Mouse (Mus musculus): ENCODE data around the gene Prox2.

The Prox2 gene

DNA sequence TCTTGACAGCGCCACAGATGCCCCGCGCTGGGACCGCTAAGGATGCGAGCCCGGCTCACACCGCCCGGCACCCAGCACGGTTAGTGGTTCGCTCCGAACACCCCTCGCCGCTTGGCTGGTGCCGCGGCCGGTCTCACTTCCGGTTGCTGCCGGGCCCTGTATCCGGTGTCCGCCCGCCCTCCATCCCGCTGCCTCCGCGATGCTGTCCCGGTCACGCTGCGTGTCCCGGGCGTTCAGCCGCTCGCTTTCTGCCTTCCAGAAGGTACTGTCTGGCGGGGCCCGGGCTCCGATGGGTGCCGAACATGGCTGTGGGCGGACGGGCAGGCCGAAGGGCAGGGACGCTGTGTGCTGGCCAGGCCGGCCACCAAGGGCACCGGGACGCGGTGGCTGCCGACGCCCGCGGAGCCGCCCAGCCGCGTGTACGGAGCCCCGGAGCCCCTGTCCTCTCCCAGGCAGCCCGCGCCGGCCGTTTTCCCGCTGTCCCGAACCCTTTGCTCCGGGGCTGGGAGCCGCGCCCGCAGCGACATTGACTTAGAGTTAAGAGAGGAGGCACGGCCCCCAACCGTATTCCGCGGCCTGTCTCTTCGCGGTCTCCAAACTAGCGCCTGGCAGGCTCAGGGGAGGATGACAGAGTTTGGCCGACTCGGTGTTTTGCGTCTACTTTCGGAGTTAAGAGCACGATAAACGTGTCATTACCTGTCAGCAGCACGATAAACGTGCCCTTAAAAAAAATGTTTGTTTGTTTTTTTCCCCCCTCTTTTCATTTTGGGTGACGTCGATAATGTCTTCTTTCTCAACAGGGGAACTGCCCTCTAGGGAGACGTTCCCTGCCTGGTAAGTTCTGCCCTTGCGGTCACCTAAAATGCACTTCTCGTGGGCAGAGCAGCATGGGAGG lies at the start of gene Prox2, which contains the start of gene Dlst:
Gene Prox2 (minus strand): TSS at position 62 of the 895 bp plus-strand sequence.
Gene Dlst (plus strand): TSS at position 136 of the 895 bp plus-strand sequence.
- DNase-seq: peak; percentile 88

DNA sequence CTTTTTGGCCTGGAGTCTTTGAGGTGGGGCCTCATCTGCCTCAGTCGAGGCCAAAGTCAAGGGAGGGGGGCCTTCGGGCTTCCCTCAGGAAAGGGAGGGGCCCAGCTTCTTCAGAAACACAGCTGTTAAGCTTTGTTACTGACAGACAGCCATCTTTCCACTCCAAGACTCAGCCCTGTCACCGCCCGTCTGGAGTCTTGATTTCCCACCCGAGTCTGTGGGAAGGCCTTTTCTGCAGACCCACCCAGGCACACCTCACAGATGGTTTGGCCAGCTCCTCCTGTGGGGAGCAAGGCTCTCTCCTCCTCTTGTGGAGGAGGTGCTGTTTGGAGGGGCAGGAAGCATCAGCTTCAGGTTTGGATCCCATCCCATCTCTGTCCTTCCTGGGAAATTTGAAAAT lies 49.0 kb upstream of the Prox2 start:
- DNase-seq: no peak

DNA sequence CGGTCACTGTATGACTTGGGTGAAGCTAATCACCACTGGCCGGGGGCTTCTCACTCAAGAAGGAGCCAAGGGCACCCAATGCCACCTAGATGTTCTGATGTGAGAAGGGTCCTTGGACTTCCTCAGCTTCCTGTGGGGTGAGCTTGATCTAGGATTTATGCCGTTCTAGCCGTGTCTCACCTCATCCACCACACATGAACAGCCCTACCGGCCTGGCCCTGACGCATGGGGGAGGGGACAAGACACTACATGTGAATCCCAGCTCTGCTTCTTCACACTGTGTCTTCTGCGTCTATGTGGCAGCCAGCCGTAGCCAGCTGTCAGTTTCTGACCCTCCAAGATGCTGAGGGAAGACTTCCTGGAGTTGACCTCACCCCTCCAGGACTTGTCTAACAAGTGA lies 48.2 kb upstream of the Prox2 start:
- no peak for DNase-seq

DNA sequence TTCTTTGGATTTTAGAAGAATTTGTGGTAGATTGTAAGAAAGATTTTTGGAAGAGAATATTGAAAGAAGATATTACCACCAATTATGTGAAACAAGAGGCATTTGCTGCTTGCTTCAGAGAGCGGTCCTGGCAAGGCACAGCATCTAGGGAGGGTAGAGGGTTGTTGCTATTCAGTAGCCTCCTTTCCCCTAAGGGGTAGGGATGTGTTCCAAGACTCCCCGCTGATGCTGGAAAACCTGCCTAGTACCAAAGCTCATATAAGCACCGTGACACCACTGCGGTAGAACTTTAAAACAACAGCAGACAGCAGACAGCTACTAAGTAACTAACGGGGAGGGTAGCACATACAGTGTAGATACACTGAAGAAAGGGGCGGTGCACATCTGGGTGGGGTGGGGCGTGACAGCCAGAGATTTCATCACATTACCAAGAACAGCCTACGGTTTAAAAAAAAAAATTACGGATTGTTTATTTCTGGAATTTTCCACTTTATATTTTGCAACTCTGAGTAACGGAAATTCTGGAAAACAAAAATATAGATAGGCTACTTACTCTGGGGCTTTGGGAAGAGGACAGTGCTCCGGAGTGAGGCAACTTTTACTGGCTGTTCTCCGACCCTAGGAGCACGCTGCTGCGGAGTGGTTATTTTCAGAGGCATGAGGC lies 47.4 kb upstream of the Prox2 start:
- no peak for DNase-seq

DNA sequence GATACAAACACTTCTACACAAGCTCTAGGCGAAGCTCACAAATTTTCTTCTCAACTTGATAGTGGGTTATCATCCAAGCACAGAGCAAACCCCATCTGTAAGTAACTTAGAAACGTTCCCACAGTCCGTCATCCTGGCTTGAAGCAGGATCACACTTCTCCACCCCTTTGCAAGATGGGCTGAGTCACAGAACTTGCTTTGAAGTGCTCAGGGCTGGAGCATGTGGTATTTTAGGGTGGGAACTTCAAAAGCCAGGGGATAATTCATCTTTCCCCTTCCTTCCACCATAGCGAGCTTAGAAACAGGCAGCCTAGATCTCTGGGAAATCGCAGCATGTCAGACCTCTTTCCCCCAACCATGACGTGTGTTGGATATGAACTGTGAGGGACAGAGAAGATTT lies 45.8 kb upstream of the Prox2 start:
- DNase-seq: no peak

DNA sequence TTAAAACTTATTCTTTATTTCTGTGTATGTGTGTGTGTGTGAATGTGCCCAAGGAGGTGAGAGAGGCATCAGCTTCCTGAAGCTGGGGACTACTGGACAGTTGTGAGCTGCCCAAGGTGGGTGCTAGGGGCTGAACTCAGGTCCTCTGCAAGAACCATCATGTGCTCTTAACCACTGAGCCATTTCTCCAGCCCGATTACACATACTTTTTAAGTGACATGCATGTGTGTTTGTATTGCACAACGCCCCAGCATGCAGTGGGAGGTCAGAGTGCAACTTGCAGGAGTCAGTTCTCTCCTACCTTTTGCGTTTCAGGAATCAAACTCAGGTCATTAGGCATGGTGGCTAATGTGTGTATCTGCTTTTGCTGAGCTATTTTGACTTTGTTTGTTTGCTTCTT lies 42.5 kb upstream of the Prox2 start:
- no peak for DNase-seq

DNA sequence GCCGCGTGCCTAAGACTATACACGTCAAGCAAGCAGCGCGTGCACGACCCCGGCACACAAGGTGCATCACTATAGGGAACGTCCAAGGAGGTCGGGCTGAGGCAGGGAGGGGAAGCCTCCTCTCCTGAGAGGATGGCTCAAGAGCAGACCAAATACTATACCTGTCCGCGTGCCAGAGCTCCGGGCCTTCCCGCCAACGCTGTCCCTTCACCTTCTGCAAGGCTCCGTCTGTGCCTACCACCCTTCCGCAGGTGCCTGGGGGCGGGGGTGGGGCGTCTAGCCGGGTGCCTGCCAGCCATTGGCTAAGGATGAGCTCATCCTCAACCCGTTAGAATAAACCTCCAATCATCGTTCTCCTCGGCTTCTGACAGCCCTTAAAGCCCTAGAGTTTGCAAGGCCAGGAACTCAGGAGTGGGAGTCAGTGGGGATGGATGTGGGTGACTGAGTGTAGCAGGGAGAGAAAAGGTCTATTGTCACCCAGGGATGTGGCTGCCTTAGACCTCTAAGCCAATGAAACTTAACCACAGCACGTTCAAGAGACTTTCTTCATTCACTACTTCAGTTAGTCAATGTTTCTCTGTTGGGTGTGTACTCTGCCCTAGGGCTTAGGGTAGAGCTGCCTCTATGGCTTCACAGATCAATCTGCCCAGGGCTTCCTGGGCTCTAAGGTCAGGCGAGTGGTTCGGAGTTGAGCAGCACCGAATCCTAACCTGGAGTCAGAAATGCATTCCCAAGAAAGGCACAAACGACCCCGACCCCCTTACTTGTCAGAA lies 40.6 kb upstream of the Prox2 start, which contains the start of gene Rps6kl1:
Gene Rps6kl1 (minus strand): TSS at position 263 of the 773 bp plus-strand sequence.
- DNase-seq: peak; percentile 93

DNA sequence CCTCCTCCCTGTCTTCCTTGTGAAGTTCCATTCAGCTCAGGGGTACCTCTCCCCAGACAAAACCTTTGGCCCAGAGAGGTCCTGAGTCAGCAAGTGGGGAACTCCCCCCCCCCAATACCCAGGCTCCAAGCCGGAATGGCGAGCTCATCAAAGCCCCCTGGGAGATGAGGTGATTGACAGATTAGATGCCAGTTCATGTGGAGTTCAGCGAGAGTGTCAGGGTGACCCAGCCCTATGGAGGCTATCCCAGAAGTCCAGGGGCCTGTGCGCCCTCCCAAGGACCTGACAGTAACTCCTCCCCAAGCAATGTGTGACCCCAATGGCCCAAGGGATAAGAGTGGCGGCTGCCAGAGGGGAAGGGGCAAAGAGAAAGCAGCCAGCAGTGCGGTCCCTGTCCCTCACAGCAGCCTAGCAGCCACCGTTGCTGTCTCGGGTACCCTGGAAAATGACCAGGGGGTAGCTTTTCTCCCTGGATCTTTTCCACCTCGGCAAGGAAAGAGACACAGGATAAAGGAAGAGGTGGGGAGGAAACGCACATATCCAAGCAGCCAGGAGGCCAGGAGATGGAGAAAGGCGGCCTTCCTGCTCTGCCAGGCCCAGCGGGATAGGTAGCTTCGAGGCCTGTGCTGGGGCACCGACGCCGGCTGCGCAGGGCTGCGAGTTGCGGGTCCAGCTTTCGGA lies 39.9 kb upstream of the Prox2 start:
- DNase-seq: no peak

DNA sequence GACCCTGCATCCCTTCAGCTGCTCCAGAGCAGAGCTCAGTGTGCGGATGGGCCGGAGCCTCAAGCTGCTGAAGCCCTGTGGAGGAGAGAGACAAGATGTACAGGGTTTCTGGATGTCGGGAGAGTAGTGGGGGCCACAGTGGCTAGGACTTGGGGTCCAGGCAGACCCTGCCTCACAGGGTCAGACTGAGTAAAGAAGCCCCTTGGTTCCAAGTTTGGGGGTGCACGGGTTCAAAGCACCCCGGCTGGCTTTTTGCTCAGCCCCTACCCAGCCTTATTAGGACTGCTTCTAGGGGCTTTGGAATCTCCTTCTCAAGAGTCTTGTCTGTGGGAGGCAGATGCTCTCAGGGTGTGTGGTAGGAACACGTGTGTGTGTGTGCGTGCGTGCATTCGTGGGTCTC lies 36.3 kb upstream of the Prox2 start:
- no peak for DNase-seq

DNA sequence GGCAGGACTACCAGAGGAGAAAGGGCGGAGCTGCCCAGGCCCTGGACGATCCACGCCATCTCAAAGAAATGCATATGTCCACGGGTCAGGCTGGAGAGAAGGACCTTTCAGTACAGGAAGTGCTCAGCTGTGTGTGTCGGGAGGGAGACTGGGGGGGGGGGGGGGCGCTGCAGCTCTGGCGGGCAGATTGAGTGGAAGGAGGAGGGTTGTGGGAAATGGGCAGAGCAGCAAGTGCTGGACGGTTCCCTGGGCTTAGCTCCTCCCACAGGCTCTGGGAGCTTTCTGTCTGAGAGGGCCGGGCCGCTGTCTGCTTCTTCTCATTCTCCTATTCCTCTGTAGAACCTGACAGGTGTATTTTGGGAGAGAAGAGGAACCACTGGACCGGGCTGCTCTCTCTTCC lies 35.8 kb upstream of the Prox2 start:
- DNase-seq: no peak

DNA sequence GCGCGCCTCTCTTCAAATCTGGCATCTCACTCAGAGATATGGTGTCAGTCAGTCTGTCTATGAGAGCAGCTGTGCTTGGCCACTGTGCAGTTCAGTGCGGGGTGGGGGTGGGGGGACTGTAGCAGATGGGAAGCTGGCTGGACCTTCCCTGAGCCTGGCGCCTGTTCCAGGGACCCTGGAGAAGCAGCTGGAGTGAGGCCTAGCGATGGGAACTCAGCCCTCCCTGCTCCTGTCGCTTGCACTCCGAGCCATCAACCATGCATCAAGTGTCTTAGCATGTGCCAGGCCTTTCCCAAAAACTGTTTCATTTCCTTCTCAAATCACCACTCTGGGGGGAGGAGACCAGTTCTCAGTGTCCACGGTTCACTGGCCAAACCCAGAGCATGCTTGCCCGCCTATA lies 35.1 kb upstream of the Prox2 start:
- DNase-seq: no peak

DNA sequence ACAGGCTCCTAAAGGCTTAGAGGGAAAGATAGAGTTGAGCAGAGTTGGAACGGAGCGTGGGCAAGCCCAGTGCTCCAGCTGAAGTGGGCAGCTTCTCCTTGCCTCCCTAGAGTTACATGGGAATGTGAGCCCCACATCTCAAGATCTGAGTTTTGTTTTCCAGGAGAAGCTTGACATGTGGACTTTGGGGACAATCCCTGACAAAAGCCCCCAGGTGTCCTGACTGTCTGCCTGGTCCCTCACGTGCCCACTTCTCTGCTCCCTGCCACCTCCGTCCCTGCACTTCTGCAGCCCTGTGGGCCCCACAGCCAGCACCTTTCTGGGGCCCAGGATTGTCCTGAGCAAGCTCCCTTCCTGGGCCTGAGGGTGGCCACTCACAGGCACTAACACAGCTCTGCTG lies 34.3 kb upstream of the Prox2 start:
- DNase-seq: no peak

DNA sequence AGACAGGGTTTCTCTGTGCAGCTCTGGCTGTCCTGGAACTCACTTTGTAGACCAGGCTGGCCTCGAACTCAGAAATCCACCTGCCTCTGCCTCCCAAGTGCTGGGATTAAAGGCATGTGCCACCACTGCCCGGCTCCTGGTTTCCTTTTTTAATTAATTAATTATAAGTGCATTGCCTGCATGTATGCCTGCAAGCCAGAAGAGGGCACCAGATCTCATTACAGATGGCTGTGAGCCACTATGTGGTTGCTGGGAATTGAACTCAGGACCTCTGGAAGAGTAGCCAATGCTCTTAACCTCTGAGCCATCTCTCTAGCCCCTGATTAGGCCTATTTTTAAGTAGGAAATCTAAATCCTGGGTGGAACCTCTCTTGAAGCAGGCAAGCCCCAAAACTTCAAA lies 33.7 kb upstream of the Prox2 start:
- peak; percentile 49 for DNase-seq

DNA sequence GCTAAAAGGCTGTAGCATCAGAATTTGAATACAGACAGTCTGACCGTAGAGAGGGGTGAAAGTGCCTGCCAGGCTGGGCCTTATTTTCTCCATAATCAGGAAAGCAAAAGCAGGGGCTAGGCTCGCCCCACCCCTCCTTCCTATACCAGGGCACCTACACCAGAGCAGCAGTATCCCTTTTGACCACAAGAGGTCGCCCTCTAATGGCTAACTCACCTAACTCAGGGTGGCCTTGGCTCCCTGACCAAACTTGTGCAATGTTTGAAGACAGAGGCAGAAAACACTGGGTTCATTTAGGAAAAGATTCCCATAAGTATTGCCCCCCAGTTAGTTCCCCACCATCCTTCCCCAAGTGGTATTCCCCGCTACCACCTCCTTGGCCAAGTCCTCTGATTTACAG lies 32.2 kb upstream of the Prox2 start:
- DNase-seq: peak; percentile 86

DNA sequence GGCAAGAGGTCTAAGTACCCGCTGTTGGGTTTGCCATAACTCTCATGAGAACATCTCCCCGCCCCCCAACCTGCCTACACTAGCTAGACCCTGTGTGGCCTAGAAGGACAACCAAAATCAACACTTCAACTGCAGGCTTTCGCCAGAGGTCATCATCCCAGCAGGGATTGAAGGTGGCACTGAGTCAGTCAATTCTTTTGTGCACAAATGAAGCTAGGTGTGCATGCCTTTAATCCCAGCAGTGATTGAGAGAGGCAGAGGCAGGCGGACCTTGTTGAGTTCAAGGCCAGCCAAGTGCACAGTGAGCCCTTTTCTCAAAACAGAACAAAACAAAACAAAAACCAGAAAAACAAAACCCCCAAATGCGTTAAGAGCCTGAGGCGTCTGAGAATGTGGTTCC lies 30.5 kb upstream of the Prox2 start:
- no peak for DNase-seq

DNA sequence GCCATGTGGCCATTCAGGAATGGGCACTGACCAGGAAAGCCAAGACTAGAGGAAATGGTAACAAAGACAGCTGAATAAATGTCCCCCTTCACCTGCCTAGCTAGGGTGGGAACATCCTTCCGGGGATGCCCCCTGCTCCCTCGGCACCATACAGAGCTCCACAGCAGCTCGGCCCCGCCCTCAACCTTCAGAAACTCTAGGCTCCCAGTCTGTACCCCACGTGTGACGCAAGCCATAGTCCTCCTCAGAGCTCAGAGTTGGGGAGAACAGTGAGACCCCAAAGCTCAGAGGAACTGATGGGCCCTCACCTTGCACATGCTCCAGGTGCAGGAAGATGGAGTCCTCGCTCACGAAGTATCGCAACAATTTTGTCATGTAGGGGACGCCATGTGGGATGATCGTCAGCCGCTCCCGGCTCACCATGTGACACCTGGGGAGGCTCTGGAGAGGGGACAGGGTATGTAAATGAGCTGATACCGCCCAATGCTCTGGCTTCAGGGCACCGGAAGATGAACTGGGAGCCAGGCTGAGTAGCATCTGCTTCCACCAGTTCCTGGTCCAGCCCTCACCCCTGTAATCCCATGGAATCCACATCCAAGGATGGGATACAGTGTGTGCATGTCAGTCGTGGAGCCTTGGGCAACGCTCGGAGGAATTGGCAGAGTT lies 29.6 kb upstream of the Prox2 start:
- DNase-seq: no peak

DNA sequence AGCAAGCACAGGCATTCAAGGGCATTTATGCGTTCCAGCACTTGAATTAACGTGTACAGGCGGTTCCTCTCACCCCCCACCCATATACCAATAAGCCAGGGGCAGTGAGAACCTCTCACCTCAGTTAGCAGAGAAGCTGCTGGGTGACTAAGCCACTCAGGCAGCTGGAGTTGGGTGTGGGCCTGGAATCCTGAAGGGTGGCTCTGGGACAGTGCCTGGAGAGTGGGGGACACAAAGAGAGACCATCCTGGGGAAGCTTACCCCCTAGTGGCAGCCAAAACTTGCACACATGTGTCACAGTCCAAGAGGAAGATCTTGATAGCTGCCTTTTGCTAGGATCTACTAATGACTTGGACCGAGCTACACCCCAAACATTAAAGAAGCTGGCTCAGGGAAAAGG lies 26.1 kb upstream of the Prox2 start:
- no peak for DNase-seq

DNA sequence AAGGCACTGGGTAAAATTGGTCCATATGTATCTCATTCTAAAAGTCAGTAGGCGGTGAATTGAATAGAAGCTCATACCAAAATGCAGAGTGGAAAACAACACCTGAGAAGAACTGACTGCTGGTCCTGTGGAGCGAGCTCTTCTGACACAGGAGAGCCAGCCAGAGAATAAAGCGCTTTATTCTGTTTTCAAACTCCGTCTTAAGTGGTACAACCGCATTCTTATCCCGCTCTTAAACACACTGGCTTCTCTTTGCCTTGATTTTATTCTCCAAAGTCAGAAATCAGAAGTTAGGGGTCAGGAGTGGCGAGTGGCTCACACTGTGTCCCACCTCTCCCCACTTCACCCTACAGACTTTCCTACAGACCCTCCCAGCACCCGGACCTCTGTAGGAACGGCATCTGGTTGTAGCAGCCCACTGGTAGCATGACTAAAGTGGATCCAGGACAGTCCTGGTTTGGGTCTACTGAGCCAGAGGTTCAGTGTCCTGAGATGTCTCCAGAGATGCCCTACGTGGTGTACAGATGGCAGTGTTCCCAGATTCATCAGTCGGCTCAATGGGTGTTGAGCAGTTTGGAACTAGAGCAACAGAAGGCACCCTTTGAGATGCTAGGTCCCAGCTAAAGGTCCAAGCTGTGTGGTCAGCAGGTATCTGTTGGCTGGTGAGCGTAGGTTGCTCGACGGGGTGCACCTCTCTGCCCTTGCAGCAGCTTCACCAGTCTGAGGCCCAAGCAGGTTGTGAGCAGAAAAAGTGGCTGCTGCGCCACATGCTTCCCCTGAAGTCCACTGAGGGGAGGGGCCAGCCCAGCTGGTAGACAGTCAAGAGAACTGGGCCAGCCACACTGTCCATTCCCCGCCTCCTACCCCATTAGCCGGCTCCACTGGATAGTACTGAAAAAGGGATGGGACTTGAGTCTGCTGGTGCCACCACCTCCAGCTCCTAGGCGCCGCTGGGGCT lies 25.2 kb upstream of the Prox2 start:
- peak; percentile 34 for DNase-seq

DNA sequence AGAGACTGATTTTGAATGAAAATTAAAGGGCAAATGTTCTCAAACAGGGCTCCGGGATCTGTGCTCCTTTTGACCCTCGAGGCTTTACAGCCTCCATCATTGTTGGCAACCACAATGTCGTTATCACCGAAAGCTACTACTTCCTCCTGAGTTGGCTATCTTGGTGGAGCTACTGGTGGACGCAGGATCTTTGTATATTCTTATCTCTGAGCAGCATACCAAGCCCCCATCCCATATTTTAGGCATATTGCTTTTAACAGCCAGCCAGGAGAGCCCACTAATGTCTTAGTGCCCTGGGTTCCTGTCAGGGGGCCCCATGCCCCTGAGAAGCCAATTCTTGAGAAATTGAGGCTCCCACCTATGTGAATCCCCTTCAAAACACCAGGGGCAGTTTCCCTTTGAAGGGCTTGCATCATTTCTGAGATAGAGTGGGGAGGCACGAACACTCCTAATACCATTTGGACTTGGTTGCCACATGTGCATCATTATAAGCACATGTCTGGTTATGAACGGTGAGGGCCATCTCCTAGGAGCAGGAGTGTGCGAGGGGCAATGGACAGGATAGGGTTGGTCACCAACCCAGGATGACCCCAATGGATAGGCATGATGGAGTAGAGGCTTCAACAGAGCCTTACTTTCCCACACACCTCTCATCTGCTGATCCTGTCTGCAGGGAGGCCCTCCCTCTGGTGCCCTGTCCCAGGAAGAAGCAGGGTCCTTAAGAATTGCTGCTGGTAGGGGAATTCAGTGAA lies 23.7 kb upstream of the Prox2 start:
- no peak for DNase-seq

DNA sequence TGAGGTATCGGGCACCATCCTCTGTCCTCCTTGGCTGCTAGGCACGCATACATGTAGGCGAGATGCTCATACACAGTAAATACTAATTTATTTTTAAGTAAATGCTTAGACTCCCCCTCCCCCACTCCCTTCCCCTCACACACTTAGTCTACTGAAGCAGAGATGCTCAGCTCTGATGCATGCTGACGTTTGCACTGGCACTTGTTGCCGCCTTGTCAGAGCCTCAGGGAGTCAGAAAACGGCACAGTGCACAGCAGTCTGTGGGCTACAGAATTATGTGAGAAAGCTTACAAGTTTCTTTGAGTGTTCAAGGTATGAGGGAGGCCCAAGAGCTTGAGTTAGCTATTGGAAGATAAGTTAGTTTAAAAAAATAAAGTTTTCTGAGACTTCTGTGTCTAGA lies 20.8 kb upstream of the Prox2 start:
- no peak for DNase-seq
